Mouse (Mus musculus) hindbrain, embryonic 13.5 days (tissue): Measurements from ENCODE around the gene Ran. TPM values are rescaled to one million over a fixed set of nuclear protein-coding genes. Genes with fewer than 3 reads are reported as not detected.

ENCODE experiments used
- ATAC-seq: fragments of 200-750 bp; cut with Nextera tagmentation; 2 replicates; pipeline ENCODE4 v1.8.0; 2017; ENCODE audit warnings: moderate TSS enrichment; ENCODE audit not compliant: low FRiP score
- H3K27ac ChIP-seq: fragments of 300-500 bp; sonication (generic); 2 replicates; pipeline ENCODE4 v1.5.1; 2015; ENCODE audit warnings: inconsistent platforms, mild to moderate bottlenecking, moderate library complexity
- H3K27me3 ChIP-seq: fragments of 300-500 bp; sonication (generic); 2 replicates; pipeline ENCODE4 v1.6.1; 2015; ENCODE audit warnings: mild to moderate bottlenecking, inconsistent platforms
- H3K36me3 ChIP-seq: fragments of 300-500 bp; sonication (generic); 2 replicates; pipeline ENCODE4 v1.6.1; 2015; ENCODE audit warnings: mild to moderate bottlenecking, inconsistent platforms
- H3K4me1 ChIP-seq: fragments of 300-500 bp; sonication (generic); replicated peaks from 2 replicates; pipeline ENCODE4 v1.6.1; 2015; ENCODE audit warnings: inconsistent platforms
- H3K4me2 ChIP-seq: fragments of 300-500 bp; sonication (generic); 2 replicates; pipeline ENCODE4 v1.6.1; 2015; ENCODE audit warnings: inconsistent platforms, mild to moderate bottlenecking, moderate library complexity
- H3K4me3 ChIP-seq: fragments of 300-500 bp; sonication (generic); 2 replicates; pipeline ENCODE4 v1.5.1; 2015; ENCODE audit warnings: mild to moderate bottlenecking, inconsistent platforms
- H3K9ac ChIP-seq: fragments of 300-500 bp; sonication (generic); 2 replicates; pipeline ENCODE4 v1.6.1; 2015; ENCODE audit warnings: mild to moderate bottlenecking, inconsistent platforms
- H3K9me3 ChIP-seq: fragments of 300-500 bp; sonication (generic); 2 replicates; pipeline ENCODE4 v1.6.1; 2016; ENCODE audit warnings: inconsistent platforms
- WGBS: fragments of 180-500 bp; shearing (Covaris S2); methylation state at CpG from one replicate; pipeline ENCODE4 v1.1.7; 2015; 5-methylcytosine and 5-hydroxymethylcytosine counted together
- polyA plus RNA-seq: library from polyadenylated mRNA; unstranded; fragments of >200 nt; fragmentation: Nextera tagmentation; extraction: Ambion mirVana; gene quantifications from 2 replicates; pipeline ENCODE4 v1.2.1, GENCODE M21; 2015

The Ran gene
- polyA plus RNA-seq, 1 experiment from 2014 or later, result 416 TPM

GRCm38 (mm10) chr5:129067231-129067834 lies 47.5 kb downstream of the Ran start:
- H3K27ac ChIP-seq, result no peak overlapping the region
- no peak for ATAC-seq
- H3K27me3 ChIP-seq, result peaks cover 7% of the 10 kb centered on the region; the same call in 1 of the 2 replicates
- no peaks in the 10 kb centered on the region for H3K36me3 ChIP-seq
- H3K9ac ChIP-seq, result no peak overlapping the region
- H3K4me3 ChIP-seq, result no peak overlapping the region
- H3K4me2 ChIP-seq, result no peak overlapping the region
- WGBS, result 84% methylated on average over 13 of the region's 13 CpGs
- H3K4me1 ChIP-seq, result peaks cover 26% of the 10 kb centered on the region
- no peaks in the 10 kb centered on the region for H3K9me3 ChIP-seq

GRCm38 (mm10) chr5:129071761-129072280 lies 52.0 kb downstream of the Ran start:
- Histone ChIP-seq H3K27me3 (no peaks in the 10 kb centered on the region), H3K9me3 (no peaks in the 10 kb centered on the region), H3K36me3 (no peaks in the 10 kb centered on the region), H3K4me2 (no peak overlapping the region), H3K4me1 (peaks cover 16% of the 10 kb centered on the region), H3K27ac (peak overlapping the region; percentile 14; the same call in 1 of the 2 replicates), H3K9ac (no peak overlapping the region), H3K4me3 (no peak overlapping the region)
- WGBS, result 63% methylated on average over 14 of the region's 14 CpGs
- no peak for ATAC-seq

- Histone ChIP-seq H3K27me3 (no peaks in the 10 kb centered on the region), H3K9me3 (no peaks in the 10 kb centered on the region), H3K27ac (no peak overlapping the region), H3K36me3 (no peaks in the 10 kb centered on the region), H3K4me1 (peaks cover 16% of the 10 kb centered on the region), H3K4me3 (no peak overlapping the region), H3K4me2 (no peak overlapping the region), H3K9ac (no peak overlapping the region)
- WGBS, result 81% methylated on average over 6 of the region's 6 CpGs
- ATAC-seq, result no peak
These were observed 53.5 kb downstream of the Ran start for GRCm38 (mm10) chr5:129073404-129073803.

Other genes starting within 250 kb of the Ran start
- gene Rimbp2, start 66.6 kb upstream of the Ran start, polyA plus RNA-seq, result 4.2 and 5.1 TPM in 2 replicates
- 18.0 and 21.1 TPM in 2 replicates for gene Stx2, start 11.5 kb upstream of the Ran start, polyA plus RNA-seq
- 0.13 and 0.14 TPM in 2 replicates for gene Adgrd1, start 76.7 kb downstream of the Ran start, polyA plus RNA-seq